Mouse (Mus musculus) adrenal gland, adult (tissue): ENCODE measurements around the gene Tnfrsf25.

Experiments
- DNase-seq, 2 experiments: peaks; one replicate each; pipeline ENCODE4 v3.0.0; 2022 to 2023; ENCODE audit warnings: low spot score in 1 of 2; ENCODE audit not compliant: inconsistent age in 2 of 2

Gene Tnfrsf25

GRCm38 (mm10) chr4:152168052-152168451, 52.3 kb downstream of the Tnfrsf25 start:
- no peak for DNase-seq

GRCm38 (mm10) chr4:152169103-152169502, 53.4 kb downstream of the Tnfrsf25 start:
- no peak for DNase-seq
